Mouse (Mus musculus) midbrain, postnatal 0 days (tissue): ENCODE data around the gene Def6. TPM values are rescaled to one million over a fixed set of nuclear protein-coding genes. Genes with fewer than 3 reads are reported as not detected.

Source experiments
- ATAC-seq: fragments of 200-750 bp; cut with Nextera tagmentation; 2 replicates; pipeline ENCODE4 v1.8.0; 2017; ENCODE audit warnings: moderate number of reproducible peaks, mild to moderate bottlenecking, moderate TSS enrichment, moderate library complexity; ENCODE audit not compliant: low FRiP score
- DNase-seq: peaks from one replicate; pipeline ENCODE4 v3.0.0-alpha.2; 2015; ENCODE audit warnings: low spot score
- H3K27ac ChIP-seq: fragments of 300-500 bp; sonication (generic); 2 replicates; pipeline ENCODE4 v1.5.1; 2014; ENCODE audit warnings: low read depth, mild to moderate bottlenecking, low read length, mixed read lengths
- H3K27me3 ChIP-seq: fragments of 300-500 bp; sonication (generic); 2 replicates; pipeline ENCODE4 v1.6.1; 2014; ENCODE audit warnings: low read length, control low read depth, mixed read lengths; ENCODE audit not compliant: insufficient read depth
- H3K36me3 ChIP-seq: fragments of 300-500 bp; sonication (generic); 2 replicates; pipeline ENCODE4 v1.6.1; 2014; ENCODE audit warnings: low read length, control low read depth, mixed read lengths; ENCODE audit not compliant: insufficient read depth
- H3K4me1 ChIP-seq: fragments of 300-500 bp; sonication (generic); 2 replicates; pipeline ENCODE4 v1.6.1; 2014; ENCODE audit warnings: mild to moderate bottlenecking, control low read depth, antibody characterized with exemption, low read length, mixed read lengths; ENCODE audit not compliant: insufficient read depth
- H3K4me2 ChIP-seq: fragments of 300-500 bp; sonication (generic); 2 replicates; pipeline ENCODE4 v1.6.1; 2014; ENCODE audit warnings: low read depth, mild to moderate bottlenecking, low read length, mixed read lengths; ENCODE audit not compliant: poor library complexity, severe bottlenecking
- H3K4me3 ChIP-seq: fragments of 300-500 bp; sonication (generic); 2 replicates; pipeline ENCODE4 v1.5.1; 2014; ENCODE audit warnings: low read depth, mild to moderate bottlenecking, low read length, moderate library complexity
- H3K9ac ChIP-seq: fragments of 300-500 bp; sonication (generic); replicated peaks from 2 replicates; pipeline ENCODE4 v1.6.1; 2014; ENCODE audit warnings: mild to moderate bottlenecking, low read length, moderate library complexity, mixed read lengths; ENCODE audit not compliant: poor library complexity, severe bottlenecking
- H3K9me3 ChIP-seq: fragments of 300-500 bp; sonication (generic); 2 replicates; pipeline ENCODE4 v1.6.1; 2016; ENCODE audit warnings: low read length, control low read depth
- CTCF ChIP-seq: IDR thresholded peaks from 2 replicates; pipeline ENCODE4 v1.5.1; 2016; ENCODE audit warnings: antibody characterized with exemption, mild to moderate bottlenecking
- WGBS: fragments of 180-500 bp; shearing (Covaris S2); extraction: QIAGEN DNeasy Blood & Tissue Kit; methylation state at CpG from one replicate; pipeline ENCODE4 v1.1.7; 2014; 5-methylcytosine and 5-hydroxymethylcytosine counted together
- polyA plus RNA-seq: library from polyadenylated mRNA; unstranded; fragments of >200 nt; fragmentation: Nextera tagmentation; extraction: Ambion mirVana; gene quantifications from 2 replicates; pipeline ENCODE4 v1.2.1, GENCODE M21; 2015
- total RNA-seq: library from RNA; depleted of rRNA; stranded (reverse); fragments of >200 nt; gene quantifications from 2 replicates; pipeline ENCODE4 v1.2.3, GENCODE M21; 2014

Def6 gene
- total and polyA plus RNA-seq, 2 experiments from 2014 or later = 6.7 to 8.3 TPM

- Histone ChIP-seq H3K36me3 (no peaks in the 10 kb centered on the region), H3K27me3 (no peaks in the 10 kb centered on the region), H3K4me3 (no peak overlapping the region), H3K9ac (no peak overlapping the region), H3K4me1 (no peaks in the 10 kb centered on the region), H3K27ac (no peak overlapping the region), H3K4me2 (no peak overlapping the region), H3K9me3 (no peaks in the 10 kb centered on the region)
- DNase-seq = no peak
- no peak for TF ChIP-seq CTCF
- no peak for ATAC-seq
- 77% methylated on average over 11 of the region's 11 CpGs for WGBS
Measured at GRCm38 (mm10) chr17:28246640-28247039, 39.1 kb downstream of the Def6 start.

GRCm38 (mm10) chr17:28247613-28248012, 40.0 kb downstream of the Def6 start:
- Histone ChIP-seq H3K27me3 (no peaks in the 10 kb centered on the region), H3K9me3 (no peaks in the 10 kb centered on the region), H3K4me1 (no peaks in the 10 kb centered on the region), H3K9ac (no peak overlapping the region), H3K4me2 (no peak overlapping the region), H3K4me3 (no peak overlapping the region), H3K27ac (no peak overlapping the region), H3K36me3 (no peaks in the 10 kb centered on the region)
- no peak for TF ChIP-seq CTCF
- DNase-seq (no peak), ATAC-seq (no peak)
- 70% methylated on average over 6 of the region's 6 CpGs for WGBS

- no peak for TF ChIP-seq CTCF
- Histone ChIP-seq H3K4me3 (no peak overlapping the region), H3K9me3 (no peaks in the 10 kb centered on the region), H3K36me3 (no peaks in the 10 kb centered on the region), H3K27me3 (no peaks in the 10 kb centered on the region), H3K4me2 (no peak overlapping the region), H3K4me1 (no peaks in the 10 kb centered on the region), H3K27ac (no peak overlapping the region), H3K9ac (no peak overlapping the region)
- no peak for ATAC-seq
- DNase-seq = no peak
- WGBS = 81% methylated on average over 12 of the region's 12 CpGs
Measured at GRCm38 (mm10) chr17:28249062-28249461, 41.5 kb downstream of the Def6 start.

- Histone ChIP-seq H3K9me3 (no peaks in the 10 kb centered on the region), H3K4me2 (no peak overlapping the region), H3K4me3 (no peak overlapping the region), H3K27me3 (no peaks in the 10 kb centered on the region), H3K36me3 (no peaks in the 10 kb centered on the region), H3K9ac (no peak overlapping the region), H3K27ac (no peak overlapping the region), H3K4me1 (no peaks in the 10 kb centered on the region)
- no peak for TF ChIP-seq CTCF
- DNase-seq (no peak), ATAC-seq (no peak)
- 87% methylated on average over 12 of the region's 12 CpGs for WGBS
Measured at GRCm38 (mm10) chr17:28251579-28252280, 44.2 kb downstream of the Def6 start.

- H3K4me1 ChIP-seq = no peaks in the 10 kb centered on the region
- H3K9ac ChIP-seq = no peak overlapping the region
- no peak for TF ChIP-seq CTCF
- no peak overlapping the region for H3K27ac ChIP-seq
- ATAC-seq (no peak), DNase-seq (no peak)
- no peak overlapping the region for H3K4me2 ChIP-seq
- no peaks in the 10 kb centered on the region for H3K9me3 ChIP-seq
- 72% methylated on average over 5 of the region's 5 CpGs for WGBS
- H3K27me3 ChIP-seq = no peaks in the 10 kb centered on the region
- H3K36me3 ChIP-seq = no peaks in the 10 kb centered on the region
- no peak overlapping the region for H3K4me3 ChIP-seq
Measured at GRCm38 (mm10) chr17:28252281-28252648, 44.7 kb downstream of the Def6 start.

- no peaks in the 10 kb centered on the region for H3K27me3 ChIP-seq
- H3K4me1 ChIP-seq = no peaks in the 10 kb centered on the region
- no peak overlapping the region for H3K4me3 ChIP-seq
- no peaks in the 10 kb centered on the region for H3K36me3 ChIP-seq
- ATAC-seq (no peak), DNase-seq (no peak)
- no peak overlapping the region for H3K9ac ChIP-seq
- no peak overlapping the region for H3K27ac ChIP-seq
- H3K4me2 ChIP-seq = no peak overlapping the region
- no peaks in the 10 kb centered on the region for H3K9me3 ChIP-seq
- whole genome bisulfite sequencing = 87% methylated on average over 7 of the region's 7 CpGs
- no peak for TF ChIP-seq CTCF
Measured at GRCm38 (mm10) chr17:28253216-28253615, 45.6 kb downstream of the Def6 start.
